Mouse (Mus musculus) mouse trophoblast stem cell (cell line): ENCODE results near the gene Creb3l2.

Experiments
- in situ Hi-C, 2 experiments: fragments of 300-500 bp; cut with MseI, MboI; formaldehyde crosslinking; loops; 2 replicates in 1 of 2; 3 replicates in 1 of 2; pipeline ENCODE4 v1.15.1; 2025

Gene Creb3l2

DNA sequence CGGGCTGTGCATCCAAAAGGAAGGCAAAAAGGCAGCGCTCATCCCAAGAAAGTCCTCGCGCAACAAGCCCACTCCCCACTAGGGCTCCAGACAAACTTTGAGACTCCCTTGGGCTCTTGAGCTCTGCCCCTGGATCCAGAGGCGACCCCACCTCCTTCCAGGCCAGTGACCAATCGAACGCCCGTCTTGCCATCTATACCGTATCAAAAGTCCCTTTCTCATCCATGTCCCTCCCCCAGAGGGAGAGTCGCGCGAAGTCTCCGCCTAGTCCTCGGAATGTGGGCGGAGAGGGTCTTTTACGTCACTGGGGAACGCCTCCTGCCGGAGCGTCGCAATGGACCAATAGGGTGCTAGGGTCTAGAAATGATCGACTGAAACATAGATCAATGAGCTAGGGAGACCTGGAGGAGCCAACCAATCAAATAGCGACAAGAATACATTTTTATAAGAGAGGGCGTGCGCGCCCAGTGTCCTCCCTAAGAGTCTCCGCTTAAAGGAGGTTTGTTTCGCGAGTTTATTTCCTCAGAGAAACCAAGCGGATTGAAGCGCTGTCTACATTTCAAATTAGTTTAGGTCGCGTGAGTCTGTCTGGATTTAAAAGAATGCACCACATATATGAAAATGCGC, at the start of gene Creb3l2:
TSS of gene Creb3l2 (minus strand) at position 106 of the 627 bp plus-strand sequence.
- in situ Hi-C loops, result loop anchor here (5.0 to 10.0 kb wide), 2 partner anchors 70 to 347 kb away; no protein-coding TSS in a partner anchor

DNA sequence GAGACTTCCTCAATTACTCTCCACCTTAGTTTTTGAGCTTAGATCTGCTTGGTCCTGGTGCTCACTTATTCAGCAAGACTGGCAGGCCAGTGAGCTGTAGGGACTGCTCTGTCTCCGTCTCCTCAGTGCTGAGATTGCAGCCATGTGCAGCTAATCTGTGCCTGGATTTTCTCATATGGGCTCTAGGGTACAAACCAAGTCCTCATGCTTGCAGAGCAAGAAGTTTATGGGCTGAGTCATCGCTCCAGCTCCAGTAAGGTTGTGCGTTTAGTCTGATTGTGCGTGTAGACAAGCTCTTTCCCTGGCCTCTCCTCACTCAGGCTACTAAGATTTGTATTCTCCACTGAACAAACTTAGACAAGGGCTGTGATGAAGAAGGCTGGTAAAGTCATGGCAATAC, 44.6 kb upstream of the Creb3l2 start:
- in situ Hi-C loops, result no loop called here

- in situ Hi-C loops, result no loop called here
These were observed 42.7 kb upstream of the Creb3l2 start for GRCm38 (mm10) chr6:37484588-37485070.

GRCm38 (mm10) chr6:37483262-37483661, 41.3 kb upstream of the Creb3l2 start:
- in situ Hi-C loops, result no loop called here

DNA sequence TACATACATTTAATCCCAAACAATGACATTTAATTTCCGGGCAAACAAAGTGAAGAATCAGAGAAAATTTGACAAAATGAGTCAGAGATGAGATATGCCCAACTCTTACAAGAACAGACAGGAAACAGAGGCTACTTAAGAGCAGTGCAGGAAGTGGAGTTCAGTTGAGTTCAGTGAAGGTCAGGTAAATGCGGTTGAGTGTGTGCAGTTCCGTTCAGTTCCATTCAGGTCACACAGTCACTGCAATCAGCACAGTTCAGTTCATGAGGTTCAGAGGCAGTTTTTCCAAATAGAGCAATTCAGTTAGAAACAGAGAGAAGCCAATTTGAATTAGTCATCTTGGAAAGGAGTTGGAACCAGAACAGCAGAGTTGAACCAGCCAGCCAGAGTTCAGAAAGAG, 39.2 kb upstream of the Creb3l2 start:
- in situ Hi-C loops, result no loop called here

DNA sequence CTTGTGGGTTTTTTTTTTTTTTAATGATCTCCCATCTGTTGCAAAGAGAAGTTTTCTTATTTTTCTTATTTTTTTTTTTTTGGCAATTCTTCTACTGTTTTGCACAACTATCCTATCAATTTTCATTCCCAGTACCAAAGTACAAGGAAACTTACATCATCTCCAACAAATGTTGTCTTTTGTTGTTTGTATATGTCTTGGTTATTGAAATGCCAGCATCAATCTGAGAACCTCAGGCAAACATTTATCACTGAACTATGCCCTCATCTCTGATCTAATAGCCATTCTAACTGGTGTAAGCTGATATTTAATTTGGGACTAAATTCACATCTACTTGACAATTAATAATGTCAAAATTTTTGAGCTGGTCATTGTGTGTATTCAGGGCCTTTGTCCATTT, 38.1 kb upstream of the Creb3l2 start:
- in situ Hi-C loops, result no loop called here

GRCm38 (mm10) chr6:37478481-37478880, 36.5 kb upstream of the Creb3l2 start:
- in situ Hi-C loops, result no loop called here

GRCm38 (mm10) chr6:37473674-37474342, 31.9 kb upstream of the Creb3l2 start:
- in situ Hi-C loops, result no loop called here

- in situ Hi-C loops, result no loop called here
These were observed 28.3 kb upstream of the Creb3l2 start for GRCm38 (mm10) chr6:37470216-37470615.

DNA sequence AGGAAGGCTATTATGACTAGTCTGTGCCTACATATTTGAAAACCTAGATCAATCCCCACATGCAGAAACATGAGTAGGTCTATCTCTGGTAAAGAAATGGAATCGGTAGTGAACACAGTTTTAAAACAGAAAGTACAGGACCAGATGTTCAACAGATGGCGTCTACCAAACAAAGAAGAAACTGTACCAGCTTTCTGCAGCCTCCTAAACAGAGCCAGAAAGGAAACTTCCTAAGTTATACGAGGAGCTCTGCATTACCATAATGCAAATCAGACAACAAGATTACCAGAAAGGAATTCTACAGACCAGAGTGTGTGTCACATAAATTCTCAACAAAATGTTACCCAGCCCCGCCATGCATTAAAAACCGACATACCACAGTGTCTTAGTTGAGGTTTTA, 23.9 kb upstream of the Creb3l2 start:
- in situ Hi-C loops, result loop anchor here in 1 of 2 experiments (10.0 kb wide), 1 partner anchor 89 kb away; no protein-coding TSS in a partner anchor

DNA sequence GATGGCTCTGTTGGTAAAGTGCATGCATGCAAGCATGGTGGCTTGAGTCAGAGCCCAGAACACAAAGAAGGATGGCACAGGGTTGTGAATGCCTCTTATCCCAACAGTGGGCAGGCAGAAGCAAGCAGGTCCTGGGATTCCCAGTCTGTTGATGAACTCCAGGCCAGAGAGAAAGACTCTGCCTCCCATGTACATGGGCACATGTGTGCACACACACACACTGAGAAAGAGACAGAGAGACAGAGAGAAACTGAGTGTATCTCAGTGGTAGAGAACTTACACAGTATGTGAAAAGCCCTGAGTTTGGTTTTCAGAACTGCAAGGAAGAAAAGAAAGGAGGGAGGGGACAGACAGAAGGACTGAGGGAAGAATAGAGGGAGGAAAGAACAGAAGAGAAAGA, 23.4 kb upstream of the Creb3l2 start:
- in situ Hi-C loops, result loop anchor here in 1 of 2 experiments (10.0 kb wide), 1 partner anchor 89 kb away; no protein-coding TSS in a partner anchor

DNA sequence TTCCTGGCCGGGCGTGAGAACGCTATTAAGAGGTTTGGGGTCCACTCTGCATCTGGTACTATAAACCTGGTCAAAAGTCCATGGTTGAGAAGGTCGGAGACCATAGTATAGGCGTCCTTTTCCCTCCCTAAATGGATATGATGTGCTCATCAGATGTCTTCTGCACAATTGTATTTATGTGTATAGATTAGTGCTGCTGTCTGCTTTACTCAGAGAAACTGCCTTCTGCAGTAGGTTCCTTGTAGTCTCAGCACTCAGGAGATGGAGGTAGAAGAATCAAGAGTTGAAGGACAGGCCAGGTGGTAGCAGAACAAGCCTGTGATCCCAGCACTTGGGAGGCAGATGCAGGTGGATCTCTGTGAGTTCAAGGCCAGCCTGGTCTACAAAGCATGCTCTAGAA, 22.6 kb upstream of the Creb3l2 start:
- in situ Hi-C loops, result loop anchor here in 1 of 2 experiments (10.0 kb wide), 1 partner anchor 90 kb away; no protein-coding TSS in a partner anchor

DNA sequence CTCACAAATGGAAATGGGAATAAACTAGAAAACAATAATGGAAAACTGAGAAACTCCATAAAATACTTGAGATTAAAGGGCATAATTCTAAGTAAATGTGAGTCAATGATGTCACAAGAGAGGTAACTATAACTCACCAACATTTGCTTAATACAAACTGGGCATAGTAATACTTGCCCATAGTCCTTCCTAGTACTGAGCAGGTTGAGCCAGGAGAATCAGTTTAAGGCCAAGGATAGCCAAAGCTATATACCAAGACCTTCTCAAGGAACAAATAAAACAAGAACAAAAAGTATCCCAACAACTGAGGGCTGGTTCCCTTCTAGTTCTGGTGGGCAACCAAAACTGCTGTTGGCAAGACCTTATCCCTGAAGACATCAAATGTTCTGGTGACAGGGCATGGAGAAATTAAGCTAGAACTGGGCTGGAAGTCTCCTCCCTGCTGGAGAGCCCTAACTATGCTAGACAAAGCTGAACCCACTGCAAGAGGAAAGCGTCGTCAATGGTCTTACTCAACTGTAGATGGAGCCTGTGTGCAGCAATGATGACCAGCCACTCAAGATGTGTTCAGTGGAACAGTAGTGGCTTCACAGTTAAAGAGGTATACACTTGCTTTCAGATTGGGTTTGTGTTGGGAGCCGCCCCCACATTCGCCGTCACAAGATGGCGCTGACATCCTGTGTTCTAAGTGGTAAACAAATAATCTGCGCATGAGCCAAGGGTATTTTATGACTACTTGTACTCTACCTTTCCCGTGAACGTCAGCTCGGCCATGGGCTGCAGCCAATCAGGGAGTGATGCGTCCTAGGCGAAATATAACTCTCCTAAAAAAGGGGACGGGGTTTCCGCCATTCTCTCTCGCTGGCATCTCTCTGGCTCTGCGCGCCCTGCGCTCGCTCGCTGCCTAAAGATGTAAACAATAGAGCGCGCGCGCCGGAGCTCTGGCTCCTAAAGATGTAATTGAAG, 21.9 kb upstream of the Creb3l2 start:
- in situ Hi-C loops, result loop anchor here in 1 of 2 experiments (10.0 kb wide), 1 partner anchor 91 kb away; no protein-coding TSS in a partner anchor

DNA sequence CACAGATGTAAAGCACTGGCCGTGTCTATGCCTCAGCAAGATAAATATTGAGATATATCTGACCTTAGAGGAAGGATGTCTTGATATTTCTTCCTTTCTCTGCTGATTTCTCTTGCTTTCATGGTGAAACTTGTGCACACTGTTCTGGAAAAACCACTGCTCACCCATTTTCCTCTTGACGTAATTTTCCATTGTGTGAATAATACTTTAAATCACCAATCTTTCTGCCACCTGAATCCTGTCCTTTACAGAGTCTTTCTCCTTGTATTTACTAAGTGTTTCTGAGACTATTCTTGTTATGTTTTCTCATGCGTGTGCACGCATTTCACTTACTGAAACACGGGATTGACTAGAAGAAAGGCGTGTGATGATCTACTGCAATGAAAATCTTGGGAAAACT, 18.7 kb upstream of the Creb3l2 start:
- in situ Hi-C loops, result loop anchor here in 1 of 2 experiments (10.0 kb wide), 1 partner anchor 94 kb away; no protein-coding TSS in a partner anchor

- in situ Hi-C loops, result loop anchor here (10.0 kb wide), 2 partner anchors 95 to 365 kb away; no protein-coding TSS in a partner anchor
These were observed 17.7 kb upstream of the Creb3l2 start for GRCm38 (mm10) chr6:37459656-37460055.

DNA sequence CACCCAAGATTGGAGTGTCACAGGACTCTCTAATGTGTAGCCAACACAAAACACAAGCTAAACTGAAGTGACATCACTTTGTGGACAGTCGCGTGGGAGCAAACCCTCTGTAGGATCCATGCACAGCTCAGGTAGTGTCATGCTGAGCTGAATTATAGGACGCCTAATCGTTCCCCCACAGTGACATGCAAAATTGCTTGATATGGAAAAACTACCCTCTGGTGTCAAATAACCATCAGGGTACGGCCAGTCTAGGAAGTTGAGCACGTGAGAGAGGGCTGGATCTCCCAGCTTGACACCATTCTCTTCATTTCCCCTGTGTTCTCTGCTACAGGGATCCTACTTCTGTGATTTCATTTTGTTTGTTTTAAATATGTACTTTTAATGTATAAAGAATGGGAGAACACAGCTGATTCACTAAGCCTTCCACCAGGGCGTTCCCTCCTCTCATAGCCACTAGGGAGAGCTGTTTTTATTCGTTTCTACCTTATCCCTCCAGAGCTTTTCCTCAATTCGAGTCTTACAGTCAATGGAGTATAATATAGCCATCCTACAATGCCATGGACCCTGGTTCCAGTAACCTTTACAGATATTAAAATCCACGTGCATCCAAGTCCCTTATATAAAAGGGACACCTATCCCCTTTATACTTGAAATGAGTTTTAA, 16.2 kb upstream of the Creb3l2 start:
- in situ Hi-C loops, result loop anchor here in 1 of 2 experiments (10.0 kb wide), 1 partner anchor 363 kb away; no protein-coding TSS in a partner anchor

DNA sequence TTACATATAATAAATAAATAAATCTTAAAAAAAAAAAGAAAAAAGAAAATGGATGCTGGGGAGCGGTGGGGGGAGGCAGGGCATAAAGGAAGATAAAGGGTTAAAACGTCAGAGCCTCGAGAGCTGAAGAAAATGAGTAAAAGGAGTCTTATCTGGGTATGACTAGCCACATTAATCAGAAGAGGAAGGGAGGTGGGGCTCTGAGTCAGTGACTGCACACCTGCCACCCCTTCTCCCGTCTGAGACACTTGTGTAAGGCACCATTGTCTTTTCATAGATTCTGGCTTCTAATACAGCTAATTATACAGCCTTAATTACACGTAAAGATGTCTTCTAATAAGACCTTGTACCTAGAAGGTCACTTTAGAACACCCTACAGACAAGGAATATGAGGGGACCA, 13.6 kb upstream of the Creb3l2 start:
- in situ Hi-C loops, result loop anchor here in 1 of 2 experiments (10.0 kb wide), 1 partner anchor 361 kb away; no protein-coding TSS in a partner anchor

- in situ Hi-C loops, result loop anchor here (5.0 to 10.0 kb wide), 2 partner anchors 96 to 358 kb away; no protein-coding TSS in a partner anchor
These were observed 11.1 kb upstream of the Creb3l2 start for GRCm38 (mm10) chr6:37453047-37453446.

DNA sequence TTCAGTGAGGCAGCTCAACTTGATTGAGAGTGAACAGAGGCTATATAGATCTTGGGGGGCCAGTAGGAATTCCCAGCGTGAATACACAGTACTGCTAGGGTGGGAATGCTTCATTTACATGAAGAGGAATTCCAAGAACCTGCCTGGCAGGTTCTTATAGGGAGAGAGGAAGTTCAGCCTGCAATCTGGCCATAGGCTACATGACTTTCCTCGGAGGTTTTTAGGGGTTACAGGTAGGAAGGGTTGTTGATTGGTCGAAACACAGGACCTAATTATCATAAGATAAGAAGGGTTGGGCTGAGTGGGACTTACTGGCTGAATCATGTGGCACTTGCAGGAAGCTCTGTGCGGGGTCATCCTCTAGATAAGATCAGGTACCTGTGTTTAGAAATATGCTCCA, 9.7 kb upstream of the Creb3l2 start:
- in situ Hi-C loops, result loop anchor here (5.0 to 10.0 kb wide), 2 partner anchors 94 to 357 kb away; no protein-coding TSS in a partner anchor

- in situ Hi-C loops, result loop anchor here (5.0 to 10.0 kb wide), 2 partner anchors 96 to 353 kb away; no protein-coding TSS in a partner anchor
These were observed 5.9 kb upstream of the Creb3l2 start for GRCm38 (mm10) chr6:37447704-37448466.
